Mouse (Mus musculus) liver, adult 2 months (tissue): ENCODE measurements at regions not wholly inside any gene's neighbourhood (a gene's known extent, or its start where the extent isn't known, plus 50 kb on each side); places are given as distances from the start of the nearest gene placed in this dataset.

ENCODE experiments used
- DNase-seq: peaks from one replicate; pipeline ENCODE4 v3.0.0-alpha.2; 2011; ENCODE audit warnings: low read depth, low spot score; ENCODE audit errors: extremely low read depth
- H3K27ac ChIP-seq: fragments of 200-500 bp; replicated peaks from 2 replicates; pipeline ENCODE4 v1.5.1; 2012; ENCODE audit warnings: low read depth, mild to moderate bottlenecking, control low read depth, inconsistent platforms, low read length; ENCODE audit not compliant: insufficient read depth
- H3K27me3 ChIP-seq: fragments of 200-500 bp; 2 replicates; pipeline ENCODE4 v1.6.1; 2012; ENCODE audit warnings: mild to moderate bottlenecking, moderate library complexity, low read length, inconsistent platforms; ENCODE audit not compliant: control insufficient read depth, insufficient read depth
- H3K36me3 ChIP-seq: fragments of 200-500 bp; 2 replicates; pipeline ENCODE4 v1.6.1; 2012; ENCODE audit warnings: low read length, inconsistent platforms; ENCODE audit not compliant: control insufficient read depth, insufficient read depth
- H3K4me1 ChIP-seq: fragments of 200-500 bp; 2 replicates; pipeline ENCODE4 v1.6.1; 2011; ENCODE audit warnings: low read length; ENCODE audit not compliant: control insufficient read depth, insufficient read depth
- H3K4me3 ChIP-seq: fragments of 200-500 bp; 2 replicates; pipeline ENCODE4 v1.5.1; 2011; ENCODE audit warnings: low read depth, mild to moderate bottlenecking, control low read depth, low read length, moderate library complexity; ENCODE audit not compliant: insufficient read depth
- H3K79me2 ChIP-seq: fragments of 200-500 bp; 2 replicates; pipeline ENCODE4 v1.6.1; 2012; ENCODE audit warnings: inconsistent platforms, mild to moderate bottlenecking, low read length, moderate library complexity; ENCODE audit not compliant: control insufficient read depth, insufficient read depth
- H3K9ac ChIP-seq: fragments of 200-500 bp; 2 replicates; pipeline ENCODE4 v1.6.1; 2012; ENCODE audit warnings: low read depth, mild to moderate bottlenecking, control low read depth, inconsistent platforms, low read length
- CTCF ChIP-seq: fragments of 200-500 bp; IDR thresholded peaks from 2 replicates; pipeline ENCODE4 v1.5.1; 2011; ENCODE audit warnings: low read depth, low read length, control low read depth
- POLR2A ChIP-seq: fragments of 200-500 bp; IDR thresholded peaks from 2 replicates; pipeline ENCODE4 v1.6.1; 2011; ENCODE audit warnings: low read length, control low read depth; ENCODE audit not compliant: insufficient read depth; ENCODE audit errors: extremely low read depth
- WGBS: fragments of 180-500 bp; shearing (Covaris S2); methylation state at CpG from one replicate; pipeline ENCODE4 v1.1.7; 2018; 5-methylcytosine and 5-hydroxymethylcytosine counted together

DNA sequence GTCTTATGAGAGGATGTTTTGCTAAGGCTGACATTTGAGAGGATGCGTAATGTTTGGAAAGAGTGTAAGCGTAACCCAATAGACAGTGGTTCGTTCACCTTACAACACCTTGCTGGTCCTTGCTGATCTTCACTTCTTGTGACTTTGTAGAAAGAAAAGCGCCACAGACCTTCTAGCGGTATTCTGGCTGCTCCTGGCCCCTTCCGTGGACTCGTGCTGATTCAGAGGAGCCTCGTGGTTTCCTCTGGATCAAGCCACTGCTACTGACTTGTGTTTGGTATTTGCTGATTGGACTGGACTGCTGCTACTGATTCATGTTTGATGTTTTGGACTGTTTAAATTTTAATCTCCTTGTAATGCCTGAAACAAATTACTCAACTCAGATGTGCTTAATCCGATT lies 174.1 kb upstream of the Hmga2 start:
- TF ChIP-seq POLR2A: no peak
- no peak for TF ChIP-seq CTCF
- DNase-seq: no peak
- 95% methylated on average over 9 of the region's 9 CpGs for WGBS
- Histone ChIP-seq H3K9ac (no peak overlapping the region), H3K27ac (no peak overlapping the region), H3K36me3 (no peaks in the 10 kb centered on the region), H3K4me1 (no peaks in the 10 kb centered on the region), H3K4me3 (no peak overlapping the region), H3K79me2 (no peaks in the 10 kb centered on the region), H3K27me3 (no peaks in the 10 kb centered on the region)

- TF ChIP-seq POLR2A: no peak
- TF ChIP-seq CTCF: no peak
- no peak for DNase-seq
- no peak overlapping the region for H3K9ac ChIP-seq
- H3K36me3 ChIP-seq: no peaks in the 10 kb centered on the region
- no peak overlapping the region for H3K4me3 ChIP-seq
- H3K4me1 ChIP-seq: no peaks in the 10 kb centered on the region
- 87% methylated on average over 3 of the region's 3 CpGs for WGBS
- no peak overlapping the region for H3K27ac ChIP-seq
- no peaks in the 10 kb centered on the region for H3K27me3 ChIP-seq
- H3K79me2 ChIP-seq: no peaks in the 10 kb centered on the region
Measured at GRCm38 (mm10) chr10:120648741-120649140, 172.5 kb upstream of the Hmga2 start.

DNA sequence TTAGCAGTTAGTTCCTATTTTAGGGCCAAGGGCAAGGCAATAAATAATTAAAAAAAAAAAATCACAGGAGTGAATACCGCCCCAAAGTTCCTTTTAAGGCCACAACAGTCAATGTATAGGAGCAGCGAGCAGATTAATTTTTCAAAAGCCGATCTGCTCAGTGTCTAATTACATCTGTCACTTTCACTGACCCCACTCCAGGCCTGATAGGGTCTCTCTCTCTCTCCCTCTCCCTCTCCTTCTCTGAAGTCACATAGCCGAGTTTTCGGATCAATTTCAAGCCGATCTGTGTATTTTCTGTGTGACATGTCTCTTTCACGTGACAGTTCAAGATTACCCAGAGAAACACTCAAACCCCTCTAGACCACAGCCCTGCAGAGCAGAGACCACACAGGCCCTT lies 171.8 kb upstream of the Hmga2 start:
- H3K27ac ChIP-seq: no peak overlapping the region
- TF ChIP-seq CTCF: no peak
- no peak for TF ChIP-seq POLR2A
- no peak overlapping the region for H3K4me3 ChIP-seq
- H3K79me2 ChIP-seq: no peaks in the 10 kb centered on the region
- no peak for DNase-seq
- no peak overlapping the region for H3K9ac ChIP-seq
- H3K27me3 ChIP-seq: no peaks in the 10 kb centered on the region
- H3K4me1 ChIP-seq: no peaks in the 10 kb centered on the region
- no peaks in the 10 kb centered on the region for H3K36me3 ChIP-seq
- 80% methylated on average over 7 of the region's 7 CpGs for WGBS

- no peak overlapping the region for H3K9ac ChIP-seq
- H3K4me1 ChIP-seq: no peaks in the 10 kb centered on the region
- no peak for TF ChIP-seq POLR2A
- no peak for TF ChIP-seq CTCF
- no peak overlapping the region for H3K4me3 ChIP-seq
- no peaks in the 10 kb centered on the region for H3K79me2 ChIP-seq
- DNase-seq: no peak
- H3K27me3 ChIP-seq: no peaks in the 10 kb centered on the region
- no peak overlapping the region for H3K27ac ChIP-seq
- WGBS: 62% methylated on average over 3 of the region's 3 CpGs
- H3K36me3 ChIP-seq: no peaks in the 10 kb centered on the region
Measured at GRCm38 (mm10) chr10:120647323-120647722, 171.1 kb upstream of the Hmga2 start.

DNA sequence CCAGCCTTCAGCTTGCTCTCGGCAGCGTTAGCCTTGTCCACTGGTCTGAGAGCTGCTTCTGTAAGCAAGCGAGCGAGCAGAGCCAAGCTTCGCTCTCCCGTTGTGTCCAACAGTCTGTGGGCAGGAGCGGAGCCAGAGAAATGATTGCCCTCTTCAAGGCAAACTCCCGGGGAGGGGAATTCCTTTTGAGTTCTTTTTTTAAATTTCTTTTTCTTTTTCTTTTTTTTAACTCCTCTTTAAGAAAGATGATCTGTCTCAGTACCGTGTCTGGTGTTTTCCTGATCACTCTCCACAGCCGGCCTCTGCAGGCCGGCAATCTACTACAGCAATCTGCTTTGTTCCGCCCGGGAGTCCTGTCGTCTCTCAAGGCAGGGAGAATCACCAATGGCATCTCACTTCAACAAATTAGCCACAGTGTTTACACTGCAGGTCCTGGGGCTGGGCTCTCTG lies 170.6 kb upstream of the Hmga2 start:
- 26% methylated on average over 14 of the region's 14 CpGs for WGBS
- H3K27me3 ChIP-seq: no peaks in the 10 kb centered on the region
- TF ChIP-seq POLR2A (no peak), CTCF (no peak)
- no peaks in the 10 kb centered on the region for H3K36me3 ChIP-seq
- H3K27ac ChIP-seq: no peak overlapping the region
- H3K4me3 ChIP-seq: no peak overlapping the region
- no peak for DNase-seq
- H3K9ac ChIP-seq: no peak overlapping the region
- H3K79me2 ChIP-seq: no peaks in the 10 kb centered on the region
- no peaks in the 10 kb centered on the region for H3K4me1 ChIP-seq

GRCm38 (mm10) chr10:120640847-120641246 lies 164.6 kb upstream of the Hmga2 start:
- Histone ChIP-seq H3K4me3 (no peak overlapping the region), H3K27me3 (no peaks in the 10 kb centered on the region), H3K79me2 (no peaks in the 10 kb centered on the region), H3K27ac (no peak overlapping the region), H3K36me3 (no peaks in the 10 kb centered on the region), H3K4me1 (no peaks in the 10 kb centered on the region), H3K9ac (no peak overlapping the region)
- no peak for DNase-seq
- WGBS: 52% methylated on average over 5 of the region's 5 CpGs
- TF ChIP-seq POLR2A (no peak), CTCF (no peak)
